Mouse (Mus musculus) kidney, embryonic 16.5 days (tissue): Measurements from ENCODE around the gene Wsb1. TPM values are rescaled to one million over a fixed set of nuclear protein-coding genes. Genes with fewer than 3 reads are reported as not detected.

Source experiments
- ATAC-seq: fragments of 200-750 bp; cut with Nextera tagmentation; 2 replicates; pipeline ENCODE4 v1.8.0; 2017; ENCODE audit warnings: moderate TSS enrichment; ENCODE audit not compliant: low FRiP score, low TSS enrichment
- H3K27ac ChIP-seq: fragments of 300-500 bp; sonication (generic); 2 replicates; pipeline ENCODE4 v1.5.1; 2014; ENCODE audit warnings: low read length
- H3K27me3 ChIP-seq: fragments of 300-500 bp; sonication (generic); 2 replicates; pipeline ENCODE4 v1.6.1; 2014; ENCODE audit warnings: low read length, control low read depth, mixed read lengths; ENCODE audit not compliant: insufficient read depth
- H3K36me3 ChIP-seq: fragments of 300-500 bp; sonication (generic); 2 replicates; pipeline ENCODE4 v1.6.1; 2014; ENCODE audit warnings: low read length, control low read depth, mixed read lengths; ENCODE audit not compliant: insufficient read depth
- H3K4me1 ChIP-seq: fragments of 300-500 bp; sonication (generic); 2 replicates; pipeline ENCODE4 v1.6.1; 2014; ENCODE audit warnings: low read length, control low read depth, mixed read lengths; ENCODE audit not compliant: insufficient read depth
- H3K4me2 ChIP-seq: fragments of 300-500 bp; sonication (generic); replicated peaks from 2 replicates; pipeline ENCODE4 v1.6.1; 2014; ENCODE audit warnings: low read depth, low read length
- H3K4me3 ChIP-seq: fragments of 300-500 bp; sonication (generic); 2 replicates; pipeline ENCODE4 v1.5.1; 2014; ENCODE audit warnings: mild to moderate bottlenecking, low read length
- H3K9ac ChIP-seq: fragments of 300-500 bp; sonication (generic); replicated peaks from 2 replicates; pipeline ENCODE4 v1.6.1; 2014; ENCODE audit warnings: low read length
- H3K9me3 ChIP-seq: fragments of 300-500 bp; sonication (generic); 2 replicates; pipeline ENCODE4 v1.6.1; 2016; ENCODE audit warnings: low read length, control low read depth
- WGBS: fragments of 180-500 bp; shearing (Covaris S2); extraction: QIAGEN DNeasy Blood & Tissue Kit; methylation state at CpG from one replicate; pipeline ENCODE4 v1.1.7; 2014; 5-methylcytosine and 5-hydroxymethylcytosine counted together
- polyA plus RNA-seq: library from polyadenylated mRNA; unstranded; fragments of >200 nt; fragmentation: Nextera tagmentation; extraction: Ambion mirVana; gene quantifications from 2 replicates; pipeline ENCODE4 v1.2.1, GENCODE M21; 2015

Gene Wsb1
- polyA plus RNA-seq, 1 experiment from 2014 or later = 366 TPM

DNA sequence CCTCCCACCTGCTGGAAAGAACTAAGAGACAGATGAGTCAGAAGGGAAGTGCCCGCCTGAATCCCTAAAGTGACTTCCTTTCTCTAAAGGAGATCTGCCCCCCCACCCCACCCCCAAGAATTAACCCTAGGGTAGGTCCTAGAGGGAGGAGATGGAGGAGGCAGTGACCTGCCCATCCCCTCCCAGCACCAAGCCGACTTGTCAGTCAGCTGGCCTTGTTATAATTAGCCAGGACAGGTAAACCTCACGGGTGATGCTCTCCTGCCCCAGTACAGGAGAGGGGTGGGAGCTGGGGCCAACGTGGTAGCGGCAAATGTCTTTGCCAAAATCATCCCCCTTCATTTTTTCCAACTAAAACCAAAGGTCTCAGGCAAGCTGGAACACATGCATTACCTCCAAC lies 37.2 kb upstream of the Wsb1 start:
- WGBS = 32% methylated on average over 5 of the region's 5 CpGs
- Histone ChIP-seq H3K9ac (no peak overlapping the region), H3K4me3 (no peak overlapping the region), H3K4me1 (peaks cover 63% of the 10 kb centered on the region), H3K36me3 (no peaks in the 10 kb centered on the region), H3K9me3 (no peaks in the 10 kb centered on the region; the same call in 1 of the 2 replicates), H3K4me2 (no peak overlapping the region), H3K27me3 (no peaks in the 10 kb centered on the region), H3K27ac (peak overlapping the region; percentile 80)
- no peak for ATAC-seq

- ATAC-seq = no peak
- Histone ChIP-seq H3K4me1 (peaks cover 68% of the 10 kb centered on the region), H3K27ac (peak overlapping the region; percentile 80), H3K4me2 (no peak overlapping the region), H3K27me3 (no peaks in the 10 kb centered on the region), H3K4me3 (no peak overlapping the region), H3K9me3 (no peaks in the 10 kb centered on the region; the same call in 1 of the 2 replicates), H3K9ac (no peak overlapping the region), H3K36me3 (no peaks in the 10 kb centered on the region)
- WGBS = 47% methylated on average over 2 of the region's 2 CpGs
Measured at GRCm38 (mm10) chr11:79290473-79290872, 36.0 kb upstream of the Wsb1 start.

- H3K4me2 ChIP-seq = no peak overlapping the region
- H3K36me3 ChIP-seq = no peaks in the 10 kb centered on the region
- no peaks in the 10 kb centered on the region for H3K27me3 ChIP-seq
- H3K4me1 ChIP-seq = peaks cover 65% of the 10 kb centered on the region
- ATAC-seq = no peak
- peak overlapping the region; percentile 84 for H3K27ac ChIP-seq
- WGBS = 69% methylated on average over 5 of the region's 5 CpGs
- no peak overlapping the region for H3K9ac ChIP-seq
- H3K9me3 ChIP-seq = peaks cover 4% of the 10 kb centered on the region; the same call in 1 of the 2 replicates
- H3K4me3 ChIP-seq = no peak overlapping the region
Measured at GRCm38 (mm10) chr11:79288913-79289640, 34.6 kb upstream of the Wsb1 start.

DNA sequence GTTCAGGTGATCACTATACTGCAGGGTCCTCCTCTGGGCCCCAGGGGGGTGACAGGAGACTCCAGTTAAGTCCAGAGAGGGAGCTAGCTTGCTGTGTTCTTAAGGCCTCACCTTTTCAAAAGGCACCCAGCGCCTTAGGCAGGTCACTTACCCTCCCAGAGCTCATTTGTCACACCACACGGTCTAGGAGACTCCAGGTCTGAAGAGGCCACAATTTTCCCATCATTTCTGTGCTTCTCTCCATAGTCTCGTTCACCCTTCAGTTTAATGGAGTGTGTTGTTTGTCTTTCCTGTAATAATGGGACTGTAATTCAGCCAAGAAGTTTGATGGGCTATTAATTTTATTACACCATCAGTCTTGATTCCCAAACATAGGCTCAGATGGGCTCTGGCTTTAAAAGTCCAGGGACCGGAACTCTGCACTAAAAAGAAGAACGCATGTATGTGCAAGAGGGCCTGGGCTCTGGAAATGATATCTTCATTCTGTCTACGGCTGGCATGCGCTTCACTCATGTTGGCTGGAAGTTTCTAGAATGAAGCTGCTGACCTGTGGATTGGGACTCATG lies 33.9 kb upstream of the Wsb1 start:
- Histone ChIP-seq H3K36me3 (no peaks in the 10 kb centered on the region), H3K9ac (no peak overlapping the region), H3K4me2 (no peak overlapping the region), H3K4me3 (no peak overlapping the region), H3K27me3 (no peaks in the 10 kb centered on the region), H3K4me1 (peaks cover 59% of the 10 kb centered on the region), H3K9me3 (peaks cover 4% of the 10 kb centered on the region; the same call in 1 of the 2 replicates), H3K27ac (peak overlapping the region; percentile 84)
- ATAC-seq = peak; percentile 85
- WGBS = 17% methylated on average over 7 of the region's 7 CpGs

- no peak for ATAC-seq
- H3K36me3 ChIP-seq = no peaks in the 10 kb centered on the region
- H3K4me1 ChIP-seq = peaks cover 53% of the 10 kb centered on the region
- no peak overlapping the region for H3K4me3 ChIP-seq
- peaks cover 4% of the 10 kb centered on the region; the same call in 1 of the 2 replicates for H3K9me3 ChIP-seq
- H3K4me2 ChIP-seq = no peak overlapping the region
- no peaks in the 10 kb centered on the region for H3K27me3 ChIP-seq
- peak overlapping the region; percentile 84 for H3K27ac ChIP-seq
- 47% methylated on average over 6 of the region's 6 CpGs for WGBS
- H3K9ac ChIP-seq = no peak overlapping the region
Measured at GRCm38 (mm10) chr11:79287447-79287846, 33.0 kb upstream of the Wsb1 start.

DNA sequence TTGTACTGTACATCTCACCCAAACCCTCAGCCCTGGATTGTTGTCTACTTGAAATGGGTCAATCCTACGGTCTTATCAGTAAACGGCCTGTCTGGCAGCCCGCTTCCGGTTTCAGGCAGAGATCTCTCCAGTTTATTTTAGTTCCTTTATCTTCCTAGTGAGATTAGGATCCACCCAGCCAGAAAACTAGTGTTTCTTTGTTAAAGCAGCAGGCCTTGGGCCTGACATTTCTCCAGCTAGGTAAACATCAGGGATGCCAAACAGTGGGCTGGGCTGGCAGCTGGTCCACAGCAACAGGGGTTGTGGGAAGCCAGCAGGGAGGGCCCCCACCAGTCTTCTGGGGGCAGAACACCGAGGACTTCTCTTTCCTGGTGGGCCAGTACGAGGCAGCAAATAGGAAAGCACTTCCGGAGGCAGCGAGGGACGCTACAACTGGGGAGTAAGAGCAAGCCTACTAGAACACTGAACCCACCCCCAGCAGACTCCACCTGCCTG lies 31.9 kb upstream of the Wsb1 start:
- WGBS = 74% methylated on average over 9 of the region's 9 CpGs
- Histone ChIP-seq H3K4me1 (peaks cover 43% of the 10 kb centered on the region), H3K9me3 (peaks cover 4% of the 10 kb centered on the region; the same call in 1 of the 2 replicates), H3K4me2 (no peak overlapping the region), H3K27ac (no peak overlapping the region; the same call in 1 of the 2 replicates), H3K4me3 (no peak overlapping the region), H3K27me3 (no peaks in the 10 kb centered on the region), H3K36me3 (no peaks in the 10 kb centered on the region), H3K9ac (no peak overlapping the region)
- ATAC-seq = no peak

DNA sequence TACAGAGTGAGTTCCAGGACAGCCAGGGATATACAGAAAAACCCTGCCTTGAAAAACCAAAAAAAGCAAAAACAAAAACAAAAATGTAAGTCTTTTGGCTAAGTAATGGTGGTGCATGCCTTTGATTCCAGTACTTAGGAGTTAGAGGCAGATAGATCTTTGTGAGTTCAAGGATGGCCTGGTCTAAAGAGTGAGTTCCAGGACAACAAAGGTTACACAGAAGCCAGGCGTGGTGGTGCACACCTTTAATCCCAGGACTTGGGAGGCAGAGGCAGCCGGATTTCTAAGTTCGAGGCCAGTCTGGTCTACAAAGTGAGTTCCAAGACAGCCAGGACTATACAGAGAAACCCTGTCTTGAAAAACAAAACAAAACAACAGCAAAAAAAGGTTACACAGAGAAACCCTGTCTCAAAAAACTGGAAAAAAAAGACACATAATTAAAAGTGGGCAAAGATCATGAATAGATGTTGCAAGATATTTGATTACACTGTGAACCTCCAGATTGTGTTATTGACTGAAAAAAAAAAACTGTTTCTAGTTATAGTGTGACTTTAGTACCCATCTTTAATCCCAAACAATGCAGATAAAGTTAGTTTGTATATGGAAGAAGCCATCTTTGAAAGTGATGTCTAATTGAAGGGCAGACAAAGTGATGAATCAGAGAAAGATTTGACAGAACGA lies 29.0 kb upstream of the Wsb1 start:
- Histone ChIP-seq H3K9ac (no peak overlapping the region), H3K36me3 (no peaks in the 10 kb centered on the region), H3K4me2 (no peak overlapping the region), H3K4me1 (peaks cover 28% of the 10 kb centered on the region), H3K27ac (no peak overlapping the region), H3K9me3 (peaks cover 4% of the 10 kb centered on the region; the same call in 1 of the 2 replicates), H3K4me3 (no peak overlapping the region), H3K27me3 (no peaks in the 10 kb centered on the region)
- 95% methylated on average over 4 of the region's 4 CpGs for WGBS
- no peak for ATAC-seq

- 36% methylated on average over 5 of the region's 5 CpGs for WGBS
- Histone ChIP-seq H3K4me2 (no peak overlapping the region), H3K36me3 (no peaks in the 10 kb centered on the region), H3K27ac (no peak overlapping the region), H3K27me3 (0 out of 2 replicates have a peak, but pooled peaks cover 2% of the 10 kb centered on the region), H3K4me1 (peaks cover 9% of the 10 kb centered on the region), H3K9ac (no peak overlapping the region), H3K4me3 (no peak overlapping the region), H3K9me3 (peaks cover 4% of the 10 kb centered on the region; the same call in 1 of the 2 replicates)
- ATAC-seq = no peak
Measured at GRCm38 (mm10) chr11:79281396-79281795, 26.9 kb upstream of the Wsb1 start.

DNA sequence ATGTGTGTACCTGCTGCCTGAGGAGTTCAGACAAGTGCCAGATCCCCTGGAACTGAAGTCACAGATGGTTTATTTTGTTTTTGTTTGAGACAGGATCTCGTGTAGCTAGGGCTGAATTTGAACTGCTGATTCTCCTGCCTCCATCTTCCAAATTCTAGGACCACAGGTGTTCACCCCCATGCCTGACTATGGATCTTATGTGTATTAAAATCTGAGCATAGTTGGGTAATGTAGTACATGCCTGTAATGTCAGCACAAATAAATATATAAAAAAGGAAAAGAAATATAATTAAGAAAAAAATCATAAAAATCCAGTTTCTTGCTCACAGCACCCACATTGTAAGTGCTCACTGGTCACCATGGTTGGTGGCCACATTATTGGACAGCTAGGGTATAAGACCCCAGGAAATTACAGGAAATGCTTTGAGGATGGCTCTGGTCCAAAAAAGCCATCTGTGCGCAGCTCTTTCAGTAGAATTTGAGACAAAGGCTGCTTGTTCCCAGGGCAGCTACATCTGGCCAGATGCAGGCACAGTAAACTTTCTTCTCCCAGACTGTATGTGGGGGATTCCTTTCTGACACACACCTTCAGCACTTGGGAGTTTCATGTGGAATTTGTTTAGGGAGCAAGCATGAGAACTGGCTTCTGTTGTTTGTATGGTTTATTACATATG lies 25.4 kb upstream of the Wsb1 start:
- H3K4me2 ChIP-seq = no peak overlapping the region
- no peak overlapping the region for H3K9ac ChIP-seq
- no peak for ATAC-seq
- peaks cover 7% of the 10 kb centered on the region; the same call in 1 of the 2 replicates for H3K4me1 ChIP-seq
- H3K9me3 ChIP-seq = peaks cover 4% of the 10 kb centered on the region; the same call in 1 of the 2 replicates
- 0 out of 2 replicates have a peak, but pooled peaks cover 2% of the 10 kb centered on the region for H3K27me3 ChIP-seq
- 30% methylated on average over 2 of the region's 2 CpGs for whole genome bisulfite sequencing
- H3K36me3 ChIP-seq = no peaks in the 10 kb centered on the region
- H3K4me3 ChIP-seq = no peak overlapping the region
- peak overlapping the region; percentile 40 for H3K27ac ChIP-seq
